Mouse (Mus musculus): ENCODE results near the gene Bex1. TPM values are rescaled to one million over a fixed set of nuclear protein-coding genes. Genes with fewer than 3 reads are reported as not detected.

The Bex1 gene
- polyA plus RNA-seq, 1 experiment from 2014 or later = 313 TPM

DNA sequence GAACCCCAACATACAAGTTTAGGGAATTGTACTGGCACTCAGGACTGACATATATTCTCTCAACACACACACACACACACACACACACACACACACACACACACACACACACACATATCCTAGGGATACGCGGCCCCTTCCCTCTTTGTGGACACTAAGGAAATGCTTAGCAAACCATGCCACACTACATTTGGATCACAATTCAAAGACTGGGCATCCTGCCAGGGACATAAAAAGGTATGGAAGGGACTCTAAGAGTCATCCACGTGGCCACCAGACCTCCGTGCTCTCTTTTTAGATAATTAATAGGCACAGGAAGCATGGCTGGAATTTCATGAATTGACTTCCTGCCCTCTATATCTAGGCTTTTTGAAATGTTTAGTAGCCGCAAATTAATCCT lies 12.5 kb upstream of the Bex1 start:
- H3K9me3 ChIP-seq (replicated peaks; ENCODE audit: control insufficient read depth, low read length, poor library complexity, severe bottlenecking) = no peaks in the 10 kb centered on the region
- H3K9ac ChIP-seq (ENCODE audit: low read depth, low read length) = no peak overlapping the region
- H3K4me2 ChIP-seq (ENCODE audit: low read length) = no peak overlapping the region
- H3K4me1 ChIP-seq (ENCODE audit: control insufficient read depth, insufficient read depth, low read length) = no peaks in the 10 kb centered on the region
- H3K27me3 ChIP-seq (ENCODE audit: control insufficient read depth, insufficient read depth, low read depth, low read length) = no peaks in the 10 kb centered on the region
- no peak for ATAC-seq
- 60% methylated on average over 5 of the region's 5 CpGs for whole genome bisulfite sequencing
- H3K36me3 ChIP-seq (ENCODE audit: control insufficient read depth, insufficient read depth, low read length) = no peaks in the 10 kb centered on the region
- H3K27ac ChIP-seq (ENCODE audit: low read length) = no peak overlapping the region
- no peak overlapping the region for H3K4me3 ChIP-seq (ENCODE audit: low read depth, low read length)

DNA sequence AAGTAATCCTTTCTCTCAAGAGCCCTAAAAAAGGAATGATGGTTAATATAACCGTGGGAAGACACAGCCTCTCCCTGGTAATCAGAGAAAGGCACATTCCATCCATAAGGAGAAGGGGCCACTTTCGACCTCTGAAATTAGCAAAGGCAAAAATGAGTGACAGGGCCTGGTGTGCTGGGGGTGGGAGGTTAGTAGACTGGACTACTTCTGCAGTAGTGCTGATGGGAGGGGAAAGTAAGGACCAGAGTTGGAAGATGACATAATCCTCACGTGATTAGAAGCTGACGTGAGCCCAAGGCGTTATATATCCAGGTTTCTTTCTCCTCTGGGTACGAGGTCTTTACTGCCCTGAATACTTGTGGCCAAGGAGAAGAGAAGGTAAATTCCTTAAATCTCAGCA lies 8.4 kb upstream of the Bex1 start:
- Histone ChIP-seq H3K27ac (ENCODE audit: low read length) (no peak overlapping the region), H3K9ac (ENCODE audit: low read depth, low read length) (no peak overlapping the region), H3K9me3 (replicated peaks; ENCODE audit: control insufficient read depth, low read length, poor library complexity, severe bottlenecking) (no peaks in the 10 kb centered on the region), H3K4me3 (ENCODE audit: low read depth, low read length) (no peak overlapping the region), H3K4me1 (ENCODE audit: control insufficient read depth, insufficient read depth, low read length) (no peaks in the 10 kb centered on the region), H3K36me3 (ENCODE audit: control insufficient read depth, insufficient read depth, low read length) (no peaks in the 10 kb centered on the region), H3K27me3 (ENCODE audit: control insufficient read depth, insufficient read depth, low read depth, low read length) (no peaks in the 10 kb centered on the region), H3K4me2 (ENCODE audit: low read length) (no peak overlapping the region)
- WGBS = 77% methylated on average over 6 of the region's 6 CpGs
- ATAC-seq = no peak

DNA sequence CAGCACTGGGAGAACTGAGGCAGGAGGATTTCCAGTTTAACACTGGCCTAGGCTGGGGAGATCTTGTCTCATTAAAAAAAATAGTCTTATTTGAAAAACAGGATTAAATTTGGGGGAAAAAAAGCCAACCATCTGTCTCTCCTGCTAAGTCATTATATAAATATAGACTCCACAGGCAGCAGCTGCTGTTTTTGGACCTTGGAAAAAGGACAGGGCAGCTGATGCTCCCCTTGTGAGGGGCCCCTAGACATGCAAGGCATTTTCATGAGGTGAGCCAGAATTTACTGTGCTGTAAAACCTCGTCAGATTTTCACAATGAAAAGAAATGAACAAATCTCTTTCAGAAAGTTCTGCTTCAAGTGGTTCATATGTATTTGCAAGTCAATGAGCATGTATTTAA lies 990 bp upstream of the Bex1 start:
- Histone ChIP-seq H3K27me3 (ENCODE audit: control insufficient read depth, insufficient read depth, low read depth, low read length) (no peaks in the 10 kb centered on the region), H3K4me2 (ENCODE audit: low read length) (no peak overlapping the region), H3K36me3 (ENCODE audit: control insufficient read depth, insufficient read depth, low read length) (no peaks in the 10 kb centered on the region), H3K4me3 (ENCODE audit: low read depth, low read length) (no peak overlapping the region), H3K27ac (ENCODE audit: low read length) (no peak overlapping the region), H3K9ac (ENCODE audit: low read depth, low read length) (no peak overlapping the region), H3K4me1 (ENCODE audit: control insufficient read depth, insufficient read depth, low read length) (no peaks in the 10 kb centered on the region; the same call in 1 of the 2 replicates), H3K9me3 (replicated peaks; ENCODE audit: control insufficient read depth, low read length, poor library complexity, severe bottlenecking) (no peaks in the 10 kb centered on the region)
- WGBS = 26% methylated on average over 1 of the region's 1 CpGs
- no peak for ATAC-seq

DNA sequence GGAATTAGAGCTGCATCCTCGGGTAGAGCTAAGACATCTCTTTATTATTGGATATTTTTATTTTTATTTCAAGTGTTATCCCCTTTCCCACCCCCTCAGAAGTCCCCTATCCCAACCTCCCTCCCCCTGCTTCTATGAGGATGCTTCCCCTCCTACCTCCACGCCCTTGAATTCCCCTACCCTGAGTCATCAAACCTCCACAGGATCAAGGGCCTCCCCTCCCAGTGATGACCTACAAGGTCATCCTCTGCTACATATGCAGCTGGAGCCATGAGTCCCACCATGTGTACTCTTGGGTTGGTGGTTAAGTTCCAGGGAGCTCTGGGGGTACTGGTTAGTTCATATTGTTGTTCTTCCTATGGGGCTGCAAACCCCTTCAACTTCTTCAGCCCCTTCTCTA lies 1.9 kb downstream of the Bex1 start:
- no peaks in the 10 kb centered on the region for H3K27me3 ChIP-seq (ENCODE audit: control insufficient read depth, insufficient read depth, low read depth, low read length)
- no peaks in the 10 kb centered on the region for H3K36me3 ChIP-seq (ENCODE audit: control insufficient read depth, insufficient read depth, low read length)
- ATAC-seq = no peak
- H3K4me3 ChIP-seq (ENCODE audit: low read depth, low read length) = no peak overlapping the region
- no peak overlapping the region for H3K27ac ChIP-seq (ENCODE audit: low read length)
- no peaks in the 10 kb centered on the region; the same call in 1 of the 2 replicates for H3K4me1 ChIP-seq (ENCODE audit: control insufficient read depth, insufficient read depth, low read length)
- no peak overlapping the region for H3K9ac ChIP-seq (ENCODE audit: low read depth, low read length)
- H3K9me3 ChIP-seq (replicated peaks; ENCODE audit: control insufficient read depth, low read length, poor library complexity, severe bottlenecking) = no peaks in the 10 kb centered on the region
- WGBS = 88% methylated on average over 2 of the region's 2 CpGs
- H3K4me2 ChIP-seq (ENCODE audit: low read length) = no peak overlapping the region

DNA sequence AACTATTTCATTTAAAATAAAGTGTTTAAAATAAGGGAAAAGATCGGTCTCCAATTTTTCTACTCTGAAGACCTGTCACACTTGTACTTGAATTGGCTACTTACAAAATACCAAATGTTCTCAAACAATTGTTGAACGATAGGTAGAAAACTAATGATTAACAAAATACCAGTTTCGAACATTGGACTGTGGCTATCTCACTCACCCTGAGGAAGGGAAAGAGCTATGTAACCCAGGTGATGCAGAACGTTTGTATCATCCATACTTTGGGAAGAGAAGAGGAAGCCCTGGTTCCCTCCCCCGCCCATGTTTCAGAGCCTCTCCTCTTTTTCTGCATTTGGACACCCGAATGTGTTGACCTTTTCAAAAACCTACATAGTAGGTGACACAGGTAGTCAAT lies 10.9 kb downstream of the Bex1 start:
- ATAC-seq = no peak
- no peaks in the 10 kb centered on the region for H3K36me3 ChIP-seq (ENCODE audit: control insufficient read depth, insufficient read depth, low read length)
- no peak overlapping the region for H3K4me2 ChIP-seq (ENCODE audit: low read length)
- no peak overlapping the region for H3K4me3 ChIP-seq (ENCODE audit: low read depth, low read length)
- H3K9ac ChIP-seq (ENCODE audit: low read depth, low read length) = no peak overlapping the region
- no peaks in the 10 kb centered on the region for H3K9me3 ChIP-seq (replicated peaks; ENCODE audit: control insufficient read depth, low read length, poor library complexity, severe bottlenecking)
- H3K4me1 ChIP-seq (ENCODE audit: control insufficient read depth, insufficient read depth, low read length) = peaks cover 5% of the 10 kb centered on the region; the same call in 1 of the 2 replicates
- WGBS = 86% methylated on average over 6 of the region's 6 CpGs
- H3K27me3 ChIP-seq (ENCODE audit: control insufficient read depth, insufficient read depth, low read depth, low read length) = no peaks in the 10 kb centered on the region
- no peak overlapping the region for H3K27ac ChIP-seq (ENCODE audit: low read length)

DNA sequence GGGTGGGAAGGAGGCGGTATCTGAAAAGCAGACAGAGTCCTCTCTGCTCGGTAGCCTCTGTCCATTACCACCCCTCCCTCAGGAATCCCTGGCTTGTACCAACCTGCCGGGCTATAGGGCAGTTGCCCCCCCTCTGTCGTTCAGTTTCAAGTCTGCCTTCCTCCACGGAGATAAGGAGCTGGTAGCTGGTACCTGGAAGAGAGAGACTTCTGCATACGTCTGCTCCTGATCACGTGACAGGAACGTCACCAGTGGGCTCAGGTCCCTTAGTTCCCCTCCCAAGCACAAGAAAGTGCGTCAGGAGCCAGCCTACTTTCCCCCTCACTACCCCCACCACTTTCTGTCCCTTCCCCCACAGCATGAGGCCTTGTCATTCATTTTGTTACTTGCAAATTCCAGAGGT lies 11.6 kb downstream of the Bex1 start, which contains the start of gene Tceal5:
Gene Tceal5, minus strand, starts transcription at position 213 of the 403 bp plus-strand sequence.
- Histone ChIP-seq H3K4me1 (ENCODE audit: control insufficient read depth, insufficient read depth, low read length) (peaks cover 5% of the 10 kb centered on the region; the same call in 1 of the 2 replicates), H3K4me2 (ENCODE audit: low read length) (peak within 1 kb of the TSS; percentile 58), H3K9ac (ENCODE audit: low read depth, low read length) (peak within 1 kb of the TSS; percentile 68), H3K9me3 (replicated peaks; ENCODE audit: control insufficient read depth, low read length, poor library complexity, severe bottlenecking) (no peaks in the 10 kb centered on the region), H3K36me3 (ENCODE audit: control insufficient read depth, insufficient read depth, low read length) (no peaks in the 10 kb centered on the region), H3K27ac (ENCODE audit: low read length) (peak within 1 kb of the TSS; percentile 83), H3K27me3 (ENCODE audit: control insufficient read depth, insufficient read depth, low read depth, low read length) (no peaks in the 10 kb centered on the region), H3K4me3 (ENCODE audit: low read depth, low read length) (peak within 1 kb of the TSS; percentile 51)
- peak; percentile 97 for ATAC-seq
- WGBS = 20% methylated on average over 9 of the region's 9 CpGs

DNA sequence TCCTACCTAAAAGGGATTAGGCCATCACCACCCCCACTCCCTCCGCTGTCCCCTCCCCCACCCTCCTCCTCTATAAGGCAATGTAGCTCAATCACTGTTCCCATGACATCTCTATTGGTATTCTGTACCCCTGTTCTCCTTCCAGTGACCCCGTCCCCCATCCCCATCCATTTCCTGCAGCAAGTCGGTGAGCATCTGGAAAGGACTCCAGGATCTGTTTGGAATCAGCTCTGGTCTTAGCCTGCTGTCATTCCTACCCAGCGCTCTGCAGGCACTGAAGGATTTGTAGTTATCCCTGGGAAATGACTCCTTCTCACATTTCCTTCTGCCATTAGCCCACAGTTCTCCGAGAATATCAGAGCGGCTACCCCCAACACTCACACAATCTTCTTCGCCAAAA lies 12.1 kb downstream of the Bex1 start:
- peak overlapping the region; percentile 51 for H3K4me3 ChIP-seq (ENCODE audit: low read depth, low read length)
- peak; percentile 67 for ATAC-seq
- no peaks in the 10 kb centered on the region for H3K27me3 ChIP-seq (ENCODE audit: control insufficient read depth, insufficient read depth, low read depth, low read length)
- H3K4me1 ChIP-seq (ENCODE audit: control insufficient read depth, insufficient read depth, low read length) = peaks cover 5% of the 10 kb centered on the region; the same call in 1 of the 2 replicates
- peak overlapping the region; percentile 68 for H3K9ac ChIP-seq (ENCODE audit: low read depth, low read length)
- no peaks in the 10 kb centered on the region for H3K36me3 ChIP-seq (ENCODE audit: control insufficient read depth, insufficient read depth, low read length)
- H3K9me3 ChIP-seq (replicated peaks; ENCODE audit: control insufficient read depth, low read length, poor library complexity, severe bottlenecking) = no peaks in the 10 kb centered on the region
- H3K4me2 ChIP-seq (ENCODE audit: low read length) = peak overlapping the region; percentile 58
- H3K27ac ChIP-seq (ENCODE audit: low read length) = peak overlapping the region; percentile 83
- WGBS = 16% methylated on average over 7 of the region's 7 CpGs

DNA sequence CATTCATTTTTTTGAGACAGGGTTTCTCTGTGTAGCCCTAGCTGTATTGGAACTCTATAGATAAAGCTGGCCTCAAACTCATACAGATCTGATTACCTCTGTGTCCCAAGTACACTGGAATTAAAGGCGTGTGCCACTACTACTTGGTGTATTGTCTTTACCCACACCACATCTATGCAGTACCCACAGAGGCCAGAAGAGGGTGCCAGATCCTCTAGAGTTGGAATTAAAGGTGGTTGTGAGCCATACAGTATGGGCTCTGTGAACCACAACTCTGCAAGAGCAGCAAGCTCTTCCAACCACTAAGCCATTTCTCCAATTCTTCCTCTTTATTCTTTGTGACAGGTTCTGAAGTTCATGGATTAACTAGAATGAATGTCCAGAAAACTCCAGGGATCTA lies 18.4 kb downstream of the Bex1 start:
- H3K4me1 ChIP-seq (ENCODE audit: control insufficient read depth, insufficient read depth, low read length) = no peaks in the 10 kb centered on the region
- no peak overlapping the region for H3K4me3 ChIP-seq (ENCODE audit: low read depth, low read length)
- no peak for ATAC-seq

DNA sequence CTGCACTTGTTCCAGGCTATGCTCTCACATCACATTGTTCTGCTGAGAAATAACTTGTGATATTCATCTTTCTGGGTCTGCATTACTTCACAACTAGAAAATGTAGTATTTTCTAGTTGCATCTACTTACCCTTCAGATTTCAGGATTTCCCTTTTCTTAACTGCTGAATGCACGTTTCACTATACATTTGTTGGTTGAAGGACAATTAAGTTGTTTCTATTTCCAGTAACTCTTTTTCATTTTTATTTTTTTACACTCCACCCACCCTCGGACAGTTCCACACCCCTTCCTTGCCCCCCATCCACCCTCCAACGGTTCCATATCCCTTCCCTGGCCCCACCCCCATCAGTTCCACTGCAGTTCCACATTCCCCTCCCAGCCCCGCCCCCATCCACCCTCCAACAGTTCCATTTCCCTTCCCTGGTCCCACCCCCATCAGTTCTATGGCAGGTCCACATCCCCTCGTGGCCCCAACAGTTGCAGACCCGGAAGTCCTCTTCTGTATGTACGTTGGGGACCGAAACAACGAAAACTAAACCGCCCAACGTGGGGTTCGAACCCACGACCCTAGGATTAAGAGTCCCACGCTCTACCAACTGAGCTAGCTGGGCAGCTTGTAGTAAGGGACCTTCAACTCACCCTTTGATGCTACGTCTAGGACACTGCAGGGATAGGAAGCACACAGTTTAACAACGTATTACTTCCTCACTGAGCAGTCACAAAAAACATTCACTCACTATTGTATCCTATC lies 19.9 kb downstream of the Bex1 start:
- Histone ChIP-seq H3K4me1 (ENCODE audit: control insufficient read depth, insufficient read depth, low read length) (no peaks in the 10 kb centered on the region), H3K4me2 (ENCODE audit: low read length) (no peak overlapping the region), H3K27me3 (ENCODE audit: control insufficient read depth, insufficient read depth, low read depth, low read length) (no peaks in the 10 kb centered on the region), H3K27ac (ENCODE audit: low read length) (no peak overlapping the region), H3K36me3 (ENCODE audit: control insufficient read depth, insufficient read depth, low read length) (no peaks in the 10 kb centered on the region), H3K9me3 (replicated peaks; ENCODE audit: control insufficient read depth, low read length, poor library complexity, severe bottlenecking) (no peaks in the 10 kb centered on the region), H3K4me3 (ENCODE audit: low read depth, low read length) (no peak overlapping the region), H3K9ac (ENCODE audit: low read depth, low read length) (no peak overlapping the region)
- WGBS = 82% methylated on average over 16 of the region's 16 CpGs
- no peak for ATAC-seq

More for the DNA sequence above, 18.4 kb downstream of the Bex1 start:
- Histone ChIP-seq H3K36me3 (ENCODE audit: control insufficient read depth, insufficient read depth, low read length) (no peaks in the 10 kb centered on the region), H3K9me3 (replicated peaks; ENCODE audit: control insufficient read depth, low read length, poor library complexity, severe bottlenecking) (no peaks in the 10 kb centered on the region), H3K27ac (ENCODE audit: low read length) (no peak overlapping the region), H3K27me3 (ENCODE audit: control insufficient read depth, insufficient read depth, low read depth, low read length) (no peaks in the 10 kb centered on the region), H3K4me2 (ENCODE audit: low read length) (no peak overlapping the region), H3K9ac (ENCODE audit: low read depth, low read length) (no peak overlapping the region)
- WGBS = 67% methylated on average over 1 of the region's 1 CpGs

Measured in midbrain, embryonic 16.5 days (tissue).